In the genomic region with DNA sequence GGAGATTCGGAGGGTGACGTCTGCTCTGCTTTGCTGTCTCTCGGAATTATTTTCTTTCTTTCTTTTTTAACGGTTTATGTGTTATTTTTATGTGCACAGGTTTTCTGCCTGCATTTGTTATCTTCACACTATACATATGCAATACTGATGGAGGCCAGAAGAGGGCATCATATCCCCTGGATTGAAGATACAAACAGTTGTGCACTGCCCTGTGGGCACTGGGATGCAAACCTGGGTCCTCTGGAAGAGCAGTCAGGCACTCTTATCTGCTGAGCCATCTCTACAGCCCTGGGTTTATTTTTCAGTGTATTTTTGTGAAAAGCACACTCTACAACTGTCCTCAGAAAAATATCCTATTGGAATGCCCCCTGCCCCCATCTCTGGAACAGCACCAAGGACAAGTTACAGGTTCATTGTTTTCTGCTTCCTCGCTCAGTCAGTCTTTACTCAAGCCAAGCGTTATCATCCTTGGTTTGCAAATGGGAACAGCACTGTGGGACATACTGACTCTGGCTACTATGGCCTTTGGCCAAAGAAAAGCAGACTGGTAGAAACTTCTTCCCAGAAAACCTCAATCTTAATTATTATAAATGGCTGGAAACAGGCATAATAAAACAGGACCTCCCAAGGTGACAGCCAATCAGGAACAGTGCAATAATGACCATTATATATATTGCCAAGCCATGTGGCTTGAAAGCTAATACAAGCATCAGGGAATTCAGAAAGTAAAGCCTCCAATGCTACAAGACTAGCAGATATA, we compare ENCODE assay signal across 10 mouse cellular contexts.
DNase-seq lines count a peak whose midpoint lies in the region; ATAC-seq and TF ChIP-seq lines count a peak whose summit lies in the region.
"Had no signal": no experiment of that assay in that cellular context is flagged by ENCODE, and none has a peak within 500 bp of the region (broad histone marks: within the 10 kb centered on the region; RNA-seq: fewer than 3 reads in every experiment).

No protein-coding gene starts in this region.

- TF ChIP-seq POLR2A in MEL (IDR thresholded peaks at IDR 0.05; ENCODE audit: control insufficient read depth in 1 of 2, insufficient read depth in 1 of 2, low read depth in 1 of 2, low read length in 2 of 2, poor library complexity in 1 of 2): no peak

- H3K4me1 ChIP-seq in kidney, embryonic 14.5 days (ENCODE audit: control insufficient read depth, insufficient read depth, low read length): no peaks in the 10 kb centered on the region; the same call in 1 of the 2 replicates
- no peaks in the 10 kb centered on the region for H3K4me1 ChIP-seq in MEL (ENCODE audit: control insufficient read depth in 1 of 2, insufficient read depth in 2 of 2, low read length in 2 of 2)
- no peaks in the 10 kb centered on the region for H3K4me1 ChIP-seq in kidney, postnatal 0 days (replicated peaks; ENCODE audit: insufficient read depth, low read length)
- H3K4me1 ChIP-seq: megakaryocyte, embryonic 14.5 days; stomach, embryonic 15.5 days had no signal

- intact Hi-C loops in left cerebral cortex, postnatal 36 days (cut with DNase I): no loop called here
- intact Hi-C loops in left cerebral cortex, postnatal 25 days (cut with DNase I): no loop called here

- peak; percentile 55 for TF ChIP-seq RAD21 in MEL (IDR thresholded peaks at IDR 0.05; ENCODE audit: low read depth, low read length)

- TF ChIP-seq EP300 in MEL (IDR thresholded peaks at IDR 0.05; ENCODE audit: low read depth in 1 of 2, low read length in 2 of 2): no peak

- ATAC-seq in kidney, embryonic 14.5 days (ENCODE audit: low FRiP score, low TSS enrichment): peak; percentile 80
- no peak for ATAC-seq in kidney, postnatal 0 days (replicated peaks; ENCODE audit: low FRiP score, low read depth)
- no peak for ATAC-seq in activated CD4-positive, CD25-positive, alpha-beta regulatory T cell, adult 4 months

- no peaks in the 10 kb centered on the region for H3K27me3 ChIP-seq in kidney, embryonic 14.5 days (ENCODE audit: control insufficient read depth, insufficient read depth, low read length)
- no peaks in the 10 kb centered on the region for H3K27me3 ChIP-seq in MEL (ENCODE audit: control insufficient read depth in 1 of 2, insufficient read depth in 2 of 2, low read length in 2 of 2)
- H3K27me3 ChIP-seq in kidney, postnatal 0 days (ENCODE audit: insufficient read depth, low read length): no peaks in the 10 kb centered on the region
- H3K27me3 ChIP-seq: megakaryocyte, embryonic 14.5 days; stomach, embryonic 15.5 days had no signal

- H3K79me2 ChIP-seq in MEL (ENCODE audit: control insufficient read depth, insufficient read depth, low read length, poor library complexity): no peaks in the 10 kb centered on the region

- H3K9me3 ChIP-seq in kidney, embryonic 14.5 days (ENCODE audit: control insufficient read depth, low read length): no peaks in the 10 kb centered on the region
- no peaks in the 10 kb centered on the region for H3K9me3 ChIP-seq in MEL (replicated peaks; ENCODE audit: insufficient read depth, low read length)
- H3K9me3 ChIP-seq in kidney, postnatal 0 days (replicated peaks; ENCODE audit: low read length): no peaks in the 10 kb centered on the region
- H3K9me3 ChIP-seq: megakaryocyte, embryonic 14.5 days; stomach, embryonic 15.5 days had no signal

- no peak overlapping the region for H3K4me3 ChIP-seq in kidney, embryonic 14.5 days (ENCODE audit: low read length)
- no peak overlapping the region for H3K4me3 ChIP-seq in MEL (ENCODE audit: control insufficient read depth in 1 of 2, insufficient read depth in 1 of 2, low read depth in 2 of 2, low read length in 2 of 2)
- H3K4me3 ChIP-seq in kidney, postnatal 0 days (replicated peaks; ENCODE audit: low read depth, low read length): no peak overlapping the region
- H3K4me3 ChIP-seq: megakaryocyte, embryonic 14.5 days; stomach, embryonic 15.5 days had no signal

- H3K27ac ChIP-seq in kidney, embryonic 14.5 days (ENCODE audit: low read depth, low read length): peak overlapping the region; percentile 69; the same call in 1 of the 2 replicates
- no peak overlapping the region for H3K27ac ChIP-seq in MEL (ENCODE audit: control insufficient read depth, low read depth, low read length)
- H3K27ac ChIP-seq in kidney, postnatal 0 days: no peak overlapping the region
- H3K27ac ChIP-seq: stomach, embryonic 15.5 days had no signal

- H3K36me3 ChIP-seq in kidney, embryonic 14.5 days (ENCODE audit: control insufficient read depth, insufficient read depth, low read length): no peaks in the 10 kb centered on the region
- no peaks in the 10 kb centered on the region for H3K36me3 ChIP-seq in MEL (ENCODE audit: control insufficient read depth in 1 of 2, insufficient read depth in 2 of 2, low read length in 2 of 2)
- no peaks in the 10 kb centered on the region for H3K36me3 ChIP-seq in kidney, postnatal 0 days (ENCODE audit: insufficient read depth, low read length)
- H3K36me3 ChIP-seq: stomach, embryonic 15.5 days had no signal

- peak; percentile 36 to 60 (median 55) for TF ChIP-seq CTCF in MEL (IDR thresholded peaks at IDR 0.05 in 2 of 3, conservative IDR thresholded peaks at IDR 0.05 in 1 of 3; ENCODE audit: control insufficient read depth in 1 of 3, insufficient read depth in 1 of 3, low read depth in 2 of 3, low read length in 3 of 3, poor library complexity in 1 of 3, severe bottlenecking in 1 of 3)
- peak; percentile 55 for TF ChIP-seq CTCF in kidney, postnatal 0 days (IDR thresholded peaks at IDR 0.05; ENCODE audit: low read depth)

- H3K9ac ChIP-seq in kidney, embryonic 14.5 days (ENCODE audit: low read depth, low read length): no peak overlapping the region
- H3K9ac ChIP-seq in MEL (ENCODE audit: control insufficient read depth, low read depth, low read length, poor library complexity, severe bottlenecking): no peak overlapping the region
- H3K9ac ChIP-seq in kidney, postnatal 0 days (ENCODE audit: low read depth, low read length): no peak overlapping the region
- H3K9ac ChIP-seq: stomach, embryonic 15.5 days had no signal

- 79% methylated on average over 6 of the region's 6 CpGs for WGBS in kidney, embryonic 14.5 days
- 77% methylated on average over 6 of the region's 6 CpGs for WGBS in kidney, postnatal 0 days

- no peak for DNase-seq in kidney, adult 8-10 months
- DNase-seq in A20 (ENCODE audit: low read depth, low spot score) (peak; percentile 41), MEL (ENCODE audit: low read depth, low spot score) (peak; percentile 50)
- DNase-seq in kidney, postnatal 0 days (ENCODE audit: low spot score): peak; percentile 79
- DNase-seq in left cerebral cortex, postnatal 36 days (ENCODE audit: low spot score in 2 of 2): no peak
- DNase-seq in left cerebral cortex, postnatal 25 days (ENCODE audit: low spot score in 2 of 2): no peak

- no peak overlapping the region for H3K4me2 ChIP-seq in kidney, embryonic 14.5 days (replicated peaks; ENCODE audit: low read depth, low read length)
- H3K4me2 ChIP-seq in kidney, postnatal 0 days (ENCODE audit: low read length): no peak overlapping the region
- H3K4me2 ChIP-seq: stomach, embryonic 15.5 days had no signal

TF ChIP-seq in MEL, 35 proteins besides CTCF, POLR2A, EP300 and RAD21:
- TF ChIP-seq SMC3 (IDR thresholded peaks at IDR 0.05; ENCODE audit: low read depth, low read length) (peak; percentile 55), ZC3H11A (IDR thresholded peaks at IDR 0.05; ENCODE audit: low read depth, low read length) (peak; percentile 56), USF2 (IDR thresholded peaks at IDR 0.05; ENCODE audit: borderline replicate concordance in 1 of 2, insufficient read depth in 1 of 2, low read depth in 1 of 2, low read length in 2 of 2) (no peak)

Comparison
In these comparisons a context has a peak if more than half of its experiments do, and no peak if none do; other contexts are left out.
1. DNase-seq: peak in A20 (single experiment), MEL (single experiment) and kidney, postnatal 0 days (single experiment); none in kidney, adult 8-10 months (0 of 2), left cerebral cortex, postnatal 36 days (0 of 2) and left cerebral cortex, postnatal 25 days (0 of 2).